In the genomic region with DNA sequence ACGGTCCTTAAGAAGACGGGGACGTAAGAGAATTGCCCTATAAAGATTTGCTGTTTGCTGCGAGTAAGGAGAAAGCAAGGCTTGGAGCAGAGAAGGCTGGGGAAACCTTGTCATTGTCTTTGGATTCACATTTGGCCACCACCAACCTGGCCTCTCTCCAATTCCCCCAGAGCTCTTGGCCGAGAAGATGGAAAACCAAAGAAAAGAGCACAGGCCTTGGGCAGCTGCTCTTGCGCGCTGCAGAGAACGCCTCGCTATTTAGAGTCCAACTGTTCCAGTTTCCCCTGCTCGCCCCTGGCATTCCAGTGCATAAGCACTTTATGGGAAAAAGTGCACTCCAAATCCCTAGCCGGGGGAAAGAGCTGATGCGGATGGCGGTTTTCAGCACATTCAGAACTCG, we compare ENCODE assay signal across 8 mouse cellular contexts.
DNase-seq lines count a peak whose midpoint lies in the region; ATAC-seq lines count a peak whose summit lies in the region.

No protein-coding gene starts in this region.

- intact Hi-C loops in left cerebral cortex, postnatal 10 days (cut with DNase I), result no loop called here

- peak; percentile 94 for ATAC-seq in frontal cortex, adult (ENCODE audit: low TSS enrichment)
- ATAC-seq in granulocyte monocyte progenitor cell, adult 5-6 weeks (replicated peaks; ENCODE audit: poor library complexity, severe bottlenecking), result no peak

- DNase-seq in frontal cortex, postnatal 25 days (ENCODE audit: low spot score in 2 of 2), result no peak
- peak; percentile 90 for DNase-seq in Muller cell, postnatal 12 days (ENCODE audit: inconsistent ontology term)
- DNase-seq in cerebellum, postnatal 36 days, result peak; percentile 46 to 51
- peak; percentile 57 to 61 for DNase-seq in left cerebral cortex, postnatal 10 days (ENCODE audit: extremely low spot score in 1 of 2, low spot score in 2 of 2)
- DNase-seq in lung, postnatal 36 days, result no peak
- DNase-seq in kidney, postnatal 4 days, result no peak

Comparison
In these comparisons a context has a peak if more than half of its experiments do, and no peak if none do; other contexts are left out.
1. DNase-seq: peak in Muller cell, postnatal 12 days (single experiment), cerebellum, postnatal 36 days (2 of 2) and left cerebral cortex, postnatal 10 days (2 of 2); none in frontal cortex, postnatal 25 days (0 of 2), lung, postnatal 36 days (single experiment) and kidney, postnatal 4 days (0 of 2).